Mouse (Mus musculus) layer of hippocampus, adult 6 months (tissue): ENCODE data around the gene Zfp345. TPM values are rescaled to one million over a fixed set of nuclear protein-coding genes. Genes with fewer than 3 reads are reported as not detected.

Experiments used
- long read RNA-seq, 2 experiments: library from polyadenylated mRNA; unstranded; transcript quantifications; one replicate each; pipeline ENCODE4 v2.0.0; 2019 to 2020
- polyA plus RNA-seq: library from polyadenylated mRNA; unstranded; fragments of <200 nt; fragmentation: Nextera tagmentation; gene quantifications from 2 replicates; pipeline ENCODE4 v1.2.3, GENCODE M21; 2021

Zfp345 gene
- not detected in 2 replicates for polyA plus RNA-seq
- long read RNA-seq, experiment 1 = 0 reads
- long read RNA-seq, experiment 2 = 0 reads

DNA sequence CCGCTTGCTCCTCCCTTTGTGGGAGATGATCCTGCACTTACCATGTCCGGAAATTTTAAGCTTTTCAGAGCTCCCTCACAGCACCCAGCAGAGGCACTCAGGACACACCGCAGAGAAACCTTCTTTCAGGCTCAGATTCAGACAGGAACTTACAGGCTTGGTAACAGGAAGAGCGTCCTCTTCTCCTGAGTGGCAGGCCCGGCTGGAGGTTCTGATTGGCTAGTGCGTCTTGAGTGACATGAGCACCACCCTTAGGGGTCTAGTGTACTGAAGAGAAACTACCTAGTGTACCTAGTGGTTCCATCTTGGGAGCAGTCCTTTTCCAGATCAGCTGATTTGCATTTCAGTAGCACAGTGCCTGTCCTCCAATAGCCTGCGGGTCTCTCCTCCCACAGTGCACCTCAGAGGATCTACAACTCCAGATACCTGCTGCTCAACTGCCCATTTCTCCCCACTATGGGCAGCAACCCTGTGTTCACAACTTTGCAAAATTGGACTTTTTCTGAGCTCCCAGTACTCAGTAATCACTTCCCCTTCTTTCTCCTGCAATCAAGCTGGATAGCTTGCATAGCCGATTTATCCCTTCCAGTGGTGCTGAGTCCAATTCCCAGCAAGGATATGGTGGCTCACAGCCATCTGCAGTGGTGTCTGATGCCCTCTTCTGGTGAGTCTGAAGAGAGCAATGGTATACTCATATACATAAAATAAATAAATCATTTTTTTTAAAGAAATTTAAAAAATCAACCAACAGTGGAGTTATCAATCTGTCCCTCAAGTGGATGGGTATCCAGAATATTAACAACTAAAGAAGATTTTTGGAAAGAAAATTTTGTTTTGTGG is at the start of gene Zfp345:
Gene Zfp345, minus strand, starts transcription at position 153 of the 840 bp plus-strand sequence.

DNA sequence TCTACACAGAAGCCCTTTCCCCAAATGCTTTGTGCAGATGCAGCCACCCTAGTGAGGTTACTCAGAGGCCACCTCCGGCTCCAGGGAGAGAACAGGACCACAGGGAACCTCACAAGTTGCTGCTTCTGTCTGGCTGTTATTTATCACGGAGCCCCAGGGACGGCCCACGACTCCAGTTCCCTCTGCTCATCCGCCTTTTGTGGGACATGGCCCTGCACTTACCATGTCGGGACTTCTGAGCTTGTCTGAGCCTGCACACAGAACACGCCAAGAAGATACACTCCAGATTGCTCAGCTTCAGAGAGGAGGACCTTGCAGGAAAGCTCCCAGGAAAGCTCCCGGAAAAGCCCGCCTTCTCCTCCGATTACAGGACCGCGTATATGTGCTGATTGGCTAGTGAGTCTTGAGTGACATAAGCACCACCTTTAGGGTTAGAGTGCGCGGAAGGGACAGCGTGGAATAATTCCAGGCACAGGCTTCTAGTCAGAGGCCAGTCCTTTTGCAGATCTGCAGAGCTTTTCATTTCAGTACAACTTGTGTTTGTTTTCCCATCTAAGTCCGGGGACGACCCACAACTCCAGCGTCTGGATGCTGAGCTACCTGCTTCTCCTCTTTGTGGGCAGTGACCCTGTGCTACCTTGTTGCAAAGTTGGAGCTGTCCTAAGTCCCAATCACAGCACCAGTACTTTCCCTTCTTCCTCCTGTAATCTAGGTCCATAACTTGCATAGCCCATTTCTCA is 33.5 kb downstream of the Zfp345 start, which contains the start of gene Zfp442:
Gene Zfp442, minus strand, starts transcription at position 307 of the 740 bp plus-strand sequence.

Other genes with a start within 250 kb of the Zfp345 start
- gene Gm21994, start 229.5 kb downstream of the Zfp345 start, polyA plus RNA-seq = 0.67 and 1.2 TPM in 2 replicates
- not detected in 2 replicates for gene Gm14124, start 227.6 kb downstream of the Zfp345 start, polyA plus RNA-seq
- gene Gm10130, start 161.4 kb downstream of the Zfp345 start, polyA plus RNA-seq = 0.98 TPM in 1 of 2 replicates, not detected in the other
- gene 3300002I08Rik, start 122.3 kb downstream of the Zfp345 start, polyA plus RNA-seq = 6.0 TPM in 2 replicates
- 3.6 and 3.9 TPM in 2 replicates for gene Zfp442, start 33.6 kb downstream of the Zfp345 start, polyA plus RNA-seq
- 0.48 and 1.3 TPM in 2 replicates for gene Cst7, start 85.3 kb upstream of the Zfp345 start, polyA plus RNA-seq
- gene Apmap, start 123.5 kb upstream of the Zfp345 start, polyA plus RNA-seq = 47.3 and 51.8 TPM in 2 replicates
- gene Acss1, start 183.4 kb upstream of the Zfp345 start, polyA plus RNA-seq = 26.4 and 34.0 TPM in 2 replicates
- 0.08 and 0.10 TPM in 2 replicates for gene Vsx1, start 204.3 kb upstream of the Zfp345 start, polyA plus RNA-seq